Mouse (Mus musculus) MEL (cell line): Measurements from ENCODE around the gene Fermt1.

ENCODE experiments used
- E2F4 ChIP-seq: IDR thresholded peaks from 2 replicates; pipeline ENCODE4 v1.6.1; 2011; ENCODE audit warnings: low read depth, low read length, improper control_type of control experiment, borderline replicate concordance
- SMC3 ChIP-seq: IDR thresholded peaks from 2 replicates; pipeline ENCODE4 v1.6.1; 2011; ENCODE audit warnings: low read depth, low read length, improper control_type of control experiment

- TF ChIP-seq SMC3: no peak
- TF ChIP-seq E2F4: no peak
Observed at GRCm38 (mm10) chr2:132989778-132990564, 44.3 kb upstream of the Fermt1 start.
